In the genomic region with DNA sequence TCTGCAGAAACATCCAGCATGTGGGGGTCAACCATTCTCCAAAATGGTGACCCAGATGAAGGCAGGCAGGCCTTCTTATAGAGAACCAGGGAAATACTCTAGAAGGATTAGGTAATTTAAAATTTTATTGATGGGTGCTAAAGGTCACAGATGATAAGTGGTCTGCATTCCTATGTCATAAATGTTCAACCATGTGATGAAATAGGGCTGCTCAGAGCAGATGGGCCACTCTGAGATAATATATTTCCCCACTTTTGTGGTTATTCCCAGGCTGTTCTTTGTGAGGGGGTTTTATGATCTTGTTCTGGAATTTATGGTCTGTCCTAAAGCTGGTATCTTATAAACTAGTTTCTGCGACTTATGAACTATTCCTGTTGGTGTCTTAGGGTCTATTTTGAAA, we compare ENCODE assay signal across 19 mouse cellular contexts.
DNase-seq lines count a peak whose midpoint lies in the region; ATAC-seq and TF ChIP-seq lines count a peak whose summit lies in the region.
"Had no signal": no experiment of that assay in that cellular context is flagged by ENCODE, and none has a peak within 500 bp of the region (broad histone marks: within the 10 kb centered on the region; RNA-seq: fewer than 3 reads in every experiment).

No protein-coding gene starts in this region.

- WGBS in intestine, embryonic 15.5 days = 39% methylated on average over 1 of the region's 1 CpGs
- WGBS in intestine, postnatal 0 days = 33% methylated on average over 1 of the region's 1 CpGs
- 85% methylated on average over 1 of the region's 1 CpGs for WGBS in forebrain, embryonic 16.5 days

- H3K4me2 ChIP-seq in intestine, embryonic 15.5 days (replicated peaks) = no peak overlapping the region
- no peak overlapping the region for H3K4me2 ChIP-seq in intestine, postnatal 0 days (replicated peaks; ENCODE audit: low read depth)
- H3K4me2 ChIP-seq in forebrain, embryonic 16.5 days (ENCODE audit: low read length) = no peak overlapping the region
- H3K4me2 ChIP-seq: embryonic facial prominence, embryonic 12.5 days; forebrain, embryonic 13.5 days; forebrain, embryonic 15.5 days had no signal

- H3K36me3 ChIP-seq in intestine, embryonic 15.5 days = no peaks in the 10 kb centered on the region
- no peaks in the 10 kb centered on the region for H3K36me3 ChIP-seq in intestine, postnatal 0 days (ENCODE audit: control insufficient read depth, insufficient read depth)
- no peaks in the 10 kb centered on the region for H3K36me3 ChIP-seq in forebrain, embryonic 16.5 days (ENCODE audit: control insufficient read depth, insufficient read depth)
- H3K36me3 ChIP-seq: embryonic facial prominence, embryonic 10.5 days; embryonic facial prominence, embryonic 12.5 days; forebrain, embryonic 15.5 days had no signal

- peak; percentile 96 for ATAC-seq in intestine, embryonic 15.5 days
- ATAC-seq in intestine, postnatal 0 days = peak; percentile 85
- no peak for ATAC-seq in forebrain, embryonic 16.5 days
- ATAC-seq: forebrain, embryonic 13.5 days; forebrain, embryonic 15.5 days had no signal

- DNase-seq in layer of hippocampus, adult 9-11 months = no peak
- no peak for DNase-seq in embryo, embryonic 9.5 days (ENCODE audit: extremely low spot score)
- DNase-seq: adrenal gland, adult 2 months; adrenal gland, postnatal 10 days; adrenal gland, postnatal 25 days; cerebellum, adult 11 months; cerebellum, adult 18-20 months; cerebellum, adult 8-10 months; cerebellum, adult 9-11 months; cerebellum, postnatal 14 days; cerebellum, postnatal 36 days; embryo, embryonic 11 days had no signal

- no peak overlapping the region for H3K4me3 ChIP-seq in intestine, embryonic 15.5 days (replicated peaks)
- H3K4me3 ChIP-seq in intestine, postnatal 0 days (ENCODE audit: low read depth, low read length) = no peak overlapping the region
- no peak overlapping the region for H3K4me3 ChIP-seq in forebrain, embryonic 16.5 days (replicated peaks; ENCODE audit: low read length)
- H3K4me3 ChIP-seq: embryonic facial prominence, embryonic 10.5 days; embryonic facial prominence, embryonic 12.5 days; forebrain, embryonic 13.5 days; forebrain, embryonic 15.5 days had no signal

- no peaks in the 10 kb centered on the region for H3K4me1 ChIP-seq in intestine, embryonic 15.5 days (replicated peaks)
- H3K4me1 ChIP-seq in intestine, postnatal 0 days (replicated peaks; ENCODE audit: control insufficient read depth, insufficient read depth, low read length) = no peaks in the 10 kb centered on the region
- no peaks in the 10 kb centered on the region for H3K4me1 ChIP-seq in forebrain, embryonic 16.5 days (replicated peaks; ENCODE audit: control insufficient read depth, insufficient read depth, low read length)
- H3K4me1 ChIP-seq: embryonic facial prominence, embryonic 10.5 days; embryonic facial prominence, embryonic 12.5 days; forebrain, embryonic 13.5 days; forebrain, embryonic 15.5 days had no signal

- no peaks in the 10 kb centered on the region for H3K9me3 ChIP-seq in intestine, embryonic 15.5 days
- H3K9me3 ChIP-seq in intestine, postnatal 0 days (ENCODE audit: control insufficient read depth) = no peaks in the 10 kb centered on the region
- H3K9me3 ChIP-seq in forebrain, embryonic 16.5 days (ENCODE audit: control insufficient read depth, low read length) = no peaks in the 10 kb centered on the region
- H3K9me3 ChIP-seq: embryonic facial prominence, embryonic 10.5 days; embryonic facial prominence, embryonic 12.5 days; forebrain, embryonic 13.5 days; forebrain, embryonic 15.5 days had no signal

- H3K27ac ChIP-seq in intestine, embryonic 15.5 days = no peak overlapping the region
- no peak overlapping the region for H3K27ac ChIP-seq in intestine, postnatal 0 days (ENCODE audit: low read depth, low read length)
- H3K27ac ChIP-seq in forebrain, embryonic 16.5 days (ENCODE audit: low read length) = no peak overlapping the region
- H3K27ac ChIP-seq: embryonic facial prominence, embryonic 10.5 days; embryonic facial prominence, embryonic 12.5 days; forebrain, embryonic 13.5 days; forebrain, embryonic 15.5 days had no signal

- H3K9ac ChIP-seq in intestine, embryonic 15.5 days = no peak overlapping the region
- no peak overlapping the region for H3K9ac ChIP-seq in intestine, postnatal 0 days (ENCODE audit: low read depth, low read length)
- no peak overlapping the region for H3K9ac ChIP-seq in forebrain, embryonic 16.5 days (replicated peaks; ENCODE audit: low read depth, low read length)
- H3K9ac ChIP-seq: embryonic facial prominence, embryonic 12.5 days; forebrain, embryonic 13.5 days; forebrain, embryonic 15.5 days had no signal

- TF ChIP-seq CTCF in intestine, postnatal 0 days (IDR thresholded peaks at IDR 0.05; ENCODE audit: low read depth) = no peak

- H3K27me3 ChIP-seq in intestine, embryonic 15.5 days (replicated peaks) = no peaks in the 10 kb centered on the region
- H3K27me3 ChIP-seq in intestine, postnatal 0 days (replicated peaks; ENCODE audit: control insufficient read depth, insufficient read depth, low read length) = no peaks in the 10 kb centered on the region
- H3K27me3 ChIP-seq in forebrain, embryonic 16.5 days (replicated peaks; ENCODE audit: control insufficient read depth, insufficient read depth, low read length) = no peaks in the 10 kb centered on the region
- H3K27me3 ChIP-seq: embryonic facial prominence, embryonic 12.5 days; forebrain, embryonic 13.5 days; forebrain, embryonic 15.5 days had no signal
